Mouse (Mus musculus): ENCODE data around the gene P3h3. TPM values are rescaled to one million over a fixed set of nuclear protein-coding genes. Genes with fewer than 3 reads are reported as not detected.

P3h3 gene
- total RNA-seq, 2 experiments from 2014 or later = 27.1 to 27.3 TPM

Other genes starting within 250 kb of the P3h3 start
- under 1 TPM; 0.26 to 0.45 TPM for gene C1s2, start 221.7 kb downstream of the P3h3 start, total RNA-seq (2021)
- 10 to 100 TPM; 56.5 to 68.8 TPM for gene Lpcat3, start 194.7 kb downstream of the P3h3 start, total RNA-seq (2021)
- gene Emg1, start 145.6 kb downstream of the P3h3 start, total RNA-seq (2021) = 10 to 100 TPM; 64.2 to 66.4 TPM
- gene Phb2, start 145.4 kb downstream of the P3h3 start, total RNA-seq (2021) = 100 to 1,000 TPM; 394 to 399 TPM
- gene Ptpn6, start 119.0 kb downstream of the P3h3 start, total RNA-seq (2021) = 1 to 10 TPM; 5.0 to 6.0 TPM
- gene Grcc10, start 116.4 kb downstream of the P3h3 start, total RNA-seq (2021) = 100 to 1,000 TPM; 322 to 335 TPM
- under 1 TPM in 1 of 2 experiments, not detected in 1; 0.98 TPM for gene Gm45234, start 101.7 kb downstream of the P3h3 start, total RNA-seq (2021)
- 10 to 100 TPM; 59.4 to 59.7 TPM for gene Atn1, start 101.2 kb downstream of the P3h3 start, total RNA-seq (2021)
- 1 to 10 TPM; 3.4 to 3.7 TPM for gene Eno2, start 88.1 kb downstream of the P3h3 start, total RNA-seq (2021)
- gene Lrrc23, start 78.0 kb downstream of the P3h3 start, total RNA-seq (2021) = not detected
- gene Spsb2, start 49.1 kb downstream of the P3h3 start, total RNA-seq (2021) = 1 to 10 TPM; 3.1 TPM
- 100 to 1,000 TPM; 870 to 877 TPM for gene Tpi1, start 43.5 kb downstream of the P3h3 start, total RNA-seq (2021)
- 10 to 100 TPM; 87.5 to 87.9 TPM for gene Usp5, start 28.3 kb downstream of the P3h3 start, total RNA-seq (2021)
- gene Cdca3, start 28.2 kb downstream of the P3h3 start, total RNA-seq (2021) = 10 to 100 TPM; 19.1 to 23.2 TPM
- gene Gnb3, start 17.5 kb downstream of the P3h3 start, total RNA-seq (2021) = 1 to 10 TPM; 3.9 to 4.4 TPM
- gene Gpr162, start 6.2 kb upstream of the P3h3 start, total RNA-seq (2021) = 1 to 10 TPM; 3.0 to 4.9 TPM
- 1 to 10 TPM; 1.2 to 2.1 TPM for gene Cd4, start 30.5 kb upstream of the P3h3 start, total RNA-seq (2021)
- gene Lag3, start 54.0 kb upstream of the P3h3 start, total RNA-seq (2021) = under 1 TPM; 0.72 to 0.84 TPM
- gene Ptms, start 62.4 kb upstream of the P3h3 start, total RNA-seq (2021) = 100 to 1,000 TPM; 516 to 532 TPM
- 100 to 1,000 TPM; 231 to 236 TPM for gene Mlf2, start 73.6 kb upstream of the P3h3 start, total RNA-seq (2021)
- 100 to 1,000 TPM; 102 to 108 TPM for gene Cops7a, start 107.8 kb upstream of the P3h3 start, total RNA-seq (2021)
- 1 to 10 TPM; 1.7 to 2.0 TPM for gene Pianp, start 138.9 kb upstream of the P3h3 start, total RNA-seq (2021)
- gene Zfp384, start 151.4 kb upstream of the P3h3 start, total RNA-seq (2021) = 10 to 100 TPM; 27.7 to 29.3 TPM
- gene Ing4, start 182.0 kb upstream of the P3h3 start, total RNA-seq (2021) = 10 to 100 TPM; 41.8 to 47.3 TPM
- gene Acrbp, start 191.9 kb upstream of the P3h3 start, total RNA-seq (2021) = 1 to 10 TPM; 2.1 to 2.8 TPM
- gene Lpar5, start 210.2 kb upstream of the P3h3 start, total RNA-seq (2021) = under 1 TPM; 0.37 to 0.53 TPM
- 100 to 1,000 TPM; 170 to 183 TPM for gene Chd4, start 238.2 kb upstream of the P3h3 start, total RNA-seq (2021)

All from heart, postnatal 10 days (tissue).